Mouse (Mus musculus) retina, postnatal 7 days (tissue): ENCODE results near the gene Sptbn4.
A peak's percentile ranks its signal among the peaks of the same experiment; 100 is the strongest.
"Not testable (repeated sequence)": the region's sequence is repeated elsewhere in the genome, so short reads cannot be mapped to it uniquely, and the experiment has no call there.

Experiments used
- DNase-seq: peaks from one replicate; pipeline ENCODE4 v3.0.0-alpha.2; 2012; ENCODE audit warnings: low read depth, low spot score

Gene Sptbn4

GRCm38 (mm10) chr7:27447419-27448286 lies at the start of gene Sptbn4, which contains the start of gene Blvrb:
TSS of gene Sptbn4 (minus strand) at chr7:27447686.
TSS of gene Blvrb (plus strand) at chr7:27447978.
- DNase-seq: peak; percentile 91

GRCm38 (mm10) chr7:27494659-27495367 lies 47.3 kb upstream of the Sptbn4 start:
- not testable (repeated sequence) for DNase-seq

- DNase-seq: no peak
These were observed 46.0 kb upstream of the Sptbn4 start for GRCm38 (mm10) chr7:27493450-27493849.

- DNase-seq: no peak
These were observed 45.5 kb upstream of the Sptbn4 start for GRCm38 (mm10) chr7:27493022-27493421.

- DNase-seq: no peak
These were observed 44.4 kb upstream of the Sptbn4 start for GRCm38 (mm10) chr7:27491856-27492255.

- DNase-seq: no peak
These were observed 43.2 kb upstream of the Sptbn4 start for GRCm38 (mm10) chr7:27490543-27491329.

- no peak for DNase-seq
These were observed 42.7 kb upstream of the Sptbn4 start for GRCm38 (mm10) chr7:27490227-27490542.

GRCm38 (mm10) chr7:27489270-27489869 lies 41.9 kb upstream of the Sptbn4 start:
- DNase-seq: no peak

- no peak for DNase-seq
These were observed 40.3 kb upstream of the Sptbn4 start for GRCm38 (mm10) chr7:27487740-27488268.

GRCm38 (mm10) chr7:27486770-27487697 lies 39.5 kb upstream of the Sptbn4 start, which contains the start of gene Sertad1:
TSS of gene Sertad1 (plus strand) at chr7:27486910.
- DNase-seq: peak; percentile 98

- DNase-seq: no peak
These were observed 38.8 kb upstream of the Sptbn4 start for GRCm38 (mm10) chr7:27486102-27486769.

GRCm38 (mm10) chr7:27483860-27484259 lies 36.4 kb upstream of the Sptbn4 start:
- DNase-seq: no peak

- DNase-seq: no peak
These were observed 34.1 kb upstream of the Sptbn4 start for GRCm38 (mm10) chr7:27481627-27481969.

- DNase-seq: no peak
These were observed 33.6 kb upstream of the Sptbn4 start for GRCm38 (mm10) chr7:27480927-27481626.

GRCm38 (mm10) chr7:27480506-27480905 lies 33.0 kb upstream of the Sptbn4 start:
- no peak for DNase-seq

- DNase-seq: no peak
These were observed 32.3 kb upstream of the Sptbn4 start for GRCm38 (mm10) chr7:27479750-27480149.

GRCm38 (mm10) chr7:27478561-27478960 lies 31.1 kb upstream of the Sptbn4 start:
- no peak for DNase-seq

GRCm38 (mm10) chr7:27476098-27476635 lies 28.7 kb upstream of the Sptbn4 start:
- DNase-seq: no peak

GRCm38 (mm10) chr7:27475596-27475995 lies 28.1 kb upstream of the Sptbn4 start:
- DNase-seq: no peak
